Mouse (Mus musculus) cerebellum, adult 11-12 months (tissue): ENCODE results near the gene Otof.

ENCODE experiments used
- DNase-seq: peaks from one replicate; pipeline ENCODE4 v3.0.0; 2022

The Otof gene

GRCm38 (mm10) chr5:30340815-30341214, 120.9 kb downstream of the Otof start:
- peak; percentile 88 for DNase-seq
